Mouse (Mus musculus) stomach, embryonic 16.5 days (tissue): ENCODE results near the gene Ube2k. TPM values are rescaled to one million over a fixed set of nuclear protein-coding genes. Genes with fewer than 3 reads are reported as not detected.
A peak's percentile ranks its signal among the peaks of the same experiment; 100 is the strongest.

Experiments
- ATAC-seq: fragments of 200-750 bp; cut with Nextera tagmentation; 2 replicates; pipeline ENCODE4 v1.8.0; 2017; ENCODE audit warnings: moderate number of reproducible peaks, moderate TSS enrichment; ENCODE audit not compliant: insufficient read depth, low FRiP score
- H3K27ac ChIP-seq: fragments of 300-500 bp; sonication (generic); 2 replicates; pipeline ENCODE4 v1.5.1; 2014; ENCODE audit warnings: low read length
- H3K27me3 ChIP-seq: fragments of 300-500 bp; sonication (generic); 2 replicates; pipeline ENCODE4 v1.6.1; 2014; ENCODE audit warnings: low read length, control low read depth, mixed read lengths; ENCODE audit not compliant: control insufficient read depth, insufficient read depth
- H3K36me3 ChIP-seq: fragments of 300-500 bp; sonication (generic); 2 replicates; pipeline ENCODE4 v1.6.1; 2014; ENCODE audit warnings: low read length; ENCODE audit not compliant: control insufficient read depth, insufficient read depth
- H3K4me1 ChIP-seq: fragments of 300-500 bp; sonication (generic); 2 replicates; pipeline ENCODE4 v1.6.1; 2014; ENCODE audit warnings: low read length, control low read depth, mixed read lengths; ENCODE audit not compliant: control insufficient read depth, insufficient read depth
- H3K4me2 ChIP-seq: fragments of 300-500 bp; sonication (generic); 2 replicates; pipeline ENCODE4 v1.6.1; 2014; ENCODE audit warnings: low read depth, low read length, mixed read lengths
- H3K4me3 ChIP-seq: fragments of 300-500 bp; sonication (generic); replicated peaks from 2 replicates; pipeline ENCODE4 v1.5.1; 2014; ENCODE audit warnings: mild to moderate bottlenecking, low read length
- H3K9ac ChIP-seq: fragments of 300-500 bp; sonication (generic); 2 replicates; pipeline ENCODE4 v1.6.1; 2014; ENCODE audit warnings: low read length
- H3K9me3 ChIP-seq: fragments of 300-500 bp; sonication (generic); replicated peaks from 2 replicates; pipeline ENCODE4 v1.6.1; 2016; ENCODE audit warnings: low read length, control low read depth; ENCODE audit not compliant: control insufficient read depth
- WGBS: fragments of 180-500 bp; shearing (Covaris S2); extraction: QIAGEN DNeasy Blood & Tissue Kit; methylation state at CpG from one replicate; pipeline ENCODE4 v1.1.7; 2014; 5-methylcytosine and 5-hydroxymethylcytosine counted together
- polyA plus RNA-seq: library from polyadenylated mRNA; unstranded; fragments of >200 nt; fragmentation: Nextera tagmentation; extraction: Ambion mirVana; gene quantifications from 2 replicates; pipeline ENCODE4 v1.2.1, GENCODE M21; 2015

Ube2k gene
- polyA plus RNA-seq, 1 experiment from 2014 or later = 155 TPM

GRCm38 (mm10) chr5:65505786-65506185 lies 31.2 kb upstream of the Ube2k start:
- 7% methylated on average over 8 of the region's 8 CpGs for WGBS
- Histone ChIP-seq H3K36me3 (no peaks in the 10 kb centered on the region), H3K27me3 (no peaks in the 10 kb centered on the region), H3K9me3 (no peaks in the 10 kb centered on the region), H3K27ac (no peak overlapping the region), H3K9ac (no peak overlapping the region), H3K4me3 (peak overlapping the region; percentile 14; the same call in 1 of the 2 replicates), H3K4me2 (peak overlapping the region; percentile 44), H3K4me1 (0 out of 2 replicates have a peak, but pooled peaks cover 3% of the 10 kb centered on the region)
- no peak for ATAC-seq

GRCm38 (mm10) chr5:65508395-65508794 lies 28.6 kb upstream of the Ube2k start:
- no peak overlapping the region for H3K4me3 ChIP-seq
- H3K36me3 ChIP-seq = no peaks in the 10 kb centered on the region
- no peak overlapping the region for H3K9ac ChIP-seq
- 78% methylated on average over 8 of the region's 8 CpGs for WGBS
- H3K4me1 ChIP-seq = 0 out of 2 replicates have a peak, but pooled peaks cover 3% of the 10 kb centered on the region
- ATAC-seq = no peak
- no peak overlapping the region for H3K27ac ChIP-seq
- H3K4me2 ChIP-seq = no peak overlapping the region
- no peaks in the 10 kb centered on the region for H3K27me3 ChIP-seq
- no peaks in the 10 kb centered on the region for H3K9me3 ChIP-seq

GRCm38 (mm10) chr5:65513506-65513905 lies 23.5 kb upstream of the Ube2k start:
- H3K9ac ChIP-seq = no peak overlapping the region
- H3K36me3 ChIP-seq = no peaks in the 10 kb centered on the region
- no peak overlapping the region for H3K4me2 ChIP-seq
- ATAC-seq = 0 out of 2 replicates have a peak, but pooled peaks have one; percentile 10
- H3K4me1 ChIP-seq = no peaks in the 10 kb centered on the region; the same call in 1 of the 2 replicates
- H3K4me3 ChIP-seq = no peak overlapping the region
- H3K27me3 ChIP-seq = no peaks in the 10 kb centered on the region
- 73% methylated on average over 3 of the region's 3 CpGs for WGBS
- 0 out of 2 replicates have a peak overlapping the region, but pooled peaks have one; percentile 15 for H3K27ac ChIP-seq
- no peaks in the 10 kb centered on the region for H3K9me3 ChIP-seq

DNA sequence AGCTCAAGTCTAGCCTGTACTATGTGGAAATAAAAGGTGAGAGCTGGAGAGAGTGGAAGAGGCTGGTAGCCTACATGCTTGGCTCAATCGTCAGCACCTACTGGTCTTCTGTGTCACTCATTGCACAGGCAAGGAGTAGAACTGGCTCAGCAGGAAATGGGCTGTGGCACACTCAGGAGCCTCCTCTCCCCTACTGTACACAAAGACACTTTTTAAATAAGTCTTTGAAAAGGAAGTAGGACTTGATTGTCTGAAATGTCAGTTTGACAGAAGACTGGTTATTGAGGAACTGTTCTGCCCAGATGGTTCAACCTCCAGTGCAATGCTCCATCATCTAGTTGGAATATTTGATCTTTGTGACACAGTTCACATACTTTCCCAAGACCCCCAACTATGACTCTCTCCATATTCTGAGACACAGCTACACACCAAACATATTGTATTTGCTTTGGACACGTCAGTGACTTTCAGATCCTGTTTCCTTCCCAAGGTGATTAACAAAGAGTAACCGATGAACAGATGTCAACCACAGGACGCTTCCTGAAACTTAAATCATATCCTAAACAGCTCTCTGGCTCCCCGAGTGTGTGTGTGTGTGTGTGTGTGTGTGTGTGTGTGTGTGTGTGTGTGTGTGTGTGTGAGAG lies 22.3 kb upstream of the Ube2k start:
- H3K4me2 ChIP-seq = no peak overlapping the region
- H3K9ac ChIP-seq = no peak overlapping the region
- no peaks in the 10 kb centered on the region; the same call in 1 of the 2 replicates for H3K4me1 ChIP-seq
- H3K27me3 ChIP-seq = no peaks in the 10 kb centered on the region
- H3K4me3 ChIP-seq = no peak overlapping the region
- no peaks in the 10 kb centered on the region for H3K36me3 ChIP-seq
- no peaks in the 10 kb centered on the region for H3K9me3 ChIP-seq
- 36% methylated on average over 5 of the region's 5 CpGs for WGBS
- peak overlapping the region; percentile 75 for H3K27ac ChIP-seq
- peak; percentile 89 for ATAC-seq

DNA sequence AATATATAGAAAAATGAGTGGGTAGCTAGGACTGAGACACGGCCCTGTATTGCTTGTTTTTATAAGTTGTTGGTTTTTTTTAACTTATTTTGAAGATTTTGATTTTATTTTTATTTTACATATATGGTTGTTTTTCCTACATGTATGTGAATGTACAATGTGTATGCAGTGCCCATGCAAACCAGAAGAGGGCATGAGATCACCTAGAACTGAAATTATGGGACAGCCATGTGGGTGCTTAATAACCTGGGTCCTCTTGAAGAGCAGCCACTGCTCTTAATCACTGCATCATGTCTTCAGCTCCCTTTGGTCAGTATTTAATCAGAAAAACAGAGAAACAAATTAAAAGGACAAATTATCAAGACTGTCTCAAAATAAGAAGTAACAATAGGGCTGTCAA lies 15.2 kb upstream of the Ube2k start:
- Histone ChIP-seq H3K36me3 (no peaks in the 10 kb centered on the region), H3K4me2 (no peak overlapping the region), H3K9me3 (no peaks in the 10 kb centered on the region), H3K27ac (no peak overlapping the region), H3K9ac (no peak overlapping the region), H3K27me3 (no peaks in the 10 kb centered on the region), H3K4me3 (no peak overlapping the region), H3K4me1 (no peaks in the 10 kb centered on the region)
- ATAC-seq = no peak
- 76% methylated on average over 1 of the region's 1 CpGs for WGBS

DNA sequence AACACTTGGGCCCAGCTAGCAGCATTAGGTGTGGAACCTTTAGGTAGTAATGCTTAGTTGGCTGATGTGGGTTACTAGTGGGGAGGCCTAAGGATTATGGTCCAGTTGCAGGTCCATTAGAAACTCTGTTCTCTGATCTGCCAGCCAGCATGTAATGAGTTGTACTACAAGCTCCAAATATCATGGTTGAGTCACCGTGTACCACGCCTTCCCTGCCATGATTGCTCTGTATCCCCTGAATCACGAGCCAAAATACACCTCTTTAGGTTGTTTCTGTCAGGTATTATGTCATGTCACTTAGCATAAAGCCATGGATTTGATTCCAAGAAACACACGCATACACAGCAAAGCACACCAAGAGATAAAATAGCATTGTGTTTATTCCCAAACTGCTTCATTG lies 12.2 kb upstream of the Ube2k start:
- Histone ChIP-seq H3K36me3 (no peaks in the 10 kb centered on the region), H3K4me1 (no peaks in the 10 kb centered on the region), H3K9me3 (no peaks in the 10 kb centered on the region), H3K9ac (no peak overlapping the region), H3K27me3 (no peaks in the 10 kb centered on the region), H3K4me2 (no peak overlapping the region), H3K4me3 (no peak overlapping the region), H3K27ac (peak overlapping the region; percentile 47; the same call in 1 of the 2 replicates)
- WGBS = 62% methylated on average over 4 of the region's 4 CpGs
- no peak for ATAC-seq

GRCm38 (mm10) chr5:65525674-65526443 lies 11.2 kb upstream of the Ube2k start:
- Histone ChIP-seq H3K36me3 (no peaks in the 10 kb centered on the region), H3K9ac (no peak overlapping the region), H3K9me3 (no peaks in the 10 kb centered on the region), H3K4me1 (no peaks in the 10 kb centered on the region), H3K4me3 (no peak overlapping the region), H3K4me2 (no peak overlapping the region), H3K27ac (no peak overlapping the region), H3K27me3 (no peaks in the 10 kb centered on the region)
- 26% methylated on average over 8 of the region's 8 CpGs for WGBS
- no peak for ATAC-seq

DNA sequence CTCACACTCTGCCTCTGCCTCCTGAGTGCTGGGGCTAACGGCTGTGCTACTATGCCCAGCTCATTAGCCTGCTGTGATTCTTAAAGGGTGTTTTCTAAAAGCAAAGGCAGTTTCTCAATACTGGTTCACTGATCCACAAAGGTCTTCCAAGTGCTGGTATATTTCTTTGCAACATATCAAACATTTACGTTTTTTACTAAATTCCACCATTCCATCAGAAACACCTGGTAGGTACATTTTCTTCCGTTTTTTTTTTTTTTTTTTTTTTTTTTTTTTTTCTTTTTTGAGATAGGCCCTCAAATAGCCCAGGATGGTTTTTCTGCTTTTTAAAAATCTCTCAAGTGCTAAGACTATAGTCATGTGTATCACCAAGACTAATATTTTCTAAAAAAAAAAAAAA lies 5.8 kb upstream of the Ube2k start:
- Histone ChIP-seq H3K4me2 (no peak overlapping the region), H3K9ac (no peak overlapping the region), H3K9me3 (no peaks in the 10 kb centered on the region), H3K4me3 (no peak overlapping the region), H3K27ac (no peak overlapping the region), H3K27me3 (no peaks in the 10 kb centered on the region), H3K36me3 (no peaks in the 10 kb centered on the region), H3K4me1 (no peaks in the 10 kb centered on the region)
- 68% methylated on average over 3 of the region's 3 CpGs for WGBS
- ATAC-seq = no peak

DNA sequence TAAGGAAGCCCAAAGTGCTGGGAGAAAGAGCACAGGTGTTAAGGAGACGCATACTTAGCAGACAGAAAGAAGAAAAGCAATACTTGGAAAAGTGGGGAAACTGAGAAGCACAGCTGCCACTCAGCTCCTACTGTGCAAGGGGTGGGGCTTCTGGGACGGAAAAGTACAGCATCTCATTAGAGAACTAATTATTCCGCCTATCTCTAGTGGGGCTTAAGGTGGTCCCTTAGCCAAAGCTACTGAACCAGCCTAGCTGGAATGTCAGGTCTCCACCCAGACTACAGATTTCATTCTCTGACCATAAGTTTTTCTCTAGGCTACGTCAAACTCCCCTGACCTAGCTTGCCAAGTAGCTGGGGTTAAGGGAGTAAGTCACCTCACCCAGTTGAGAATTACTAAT lies 2.5 kb upstream of the Ube2k start:
- Histone ChIP-seq H3K9ac (no peak overlapping the region), H3K9me3 (no peaks in the 10 kb centered on the region), H3K4me1 (peaks cover 6% of the 10 kb centered on the region), H3K4me2 (no peak overlapping the region), H3K27ac (no peak overlapping the region), H3K36me3 (no peaks in the 10 kb centered on the region), H3K4me3 (no peak overlapping the region), H3K27me3 (no peaks in the 10 kb centered on the region)
- no peak for ATAC-seq
- WGBS = 65% methylated on average over 4 of the region's 4 CpGs
